8 mouse cellular contexts compared by ENCODE assay signal in genomic region chr5:142549961-142550705, GRCm38 (mm10). TPM values are rescaled to one million over a fixed set of nuclear protein-coding genes. Genes with fewer than 3 reads are reported as not detected.
DNase-seq lines count a peak whose midpoint lies in the region; ATAC-seq and TF ChIP-seq lines count a peak whose summit lies in the region.

No protein-coding gene starts in this region.

- DNase-seq in adrenal gland, adult (ENCODE audit: inconsistent age in 2 of 2, low spot score in 1 of 2), result peak; percentile 47 to 72
- DNase-seq in adrenal gland, postnatal 4 days (ENCODE audit: low spot score in 2 of 2), result no peak
- peak; percentile 78 for DNase-seq in embryo, embryonic 11 days
- DNase-seq in gastrocnemius, postnatal 36 days, result peak; percentile 22 to 37
- DNase-seq in limb, embryonic 10.5 days (ENCODE audit: low spot score), result peak; percentile 66
- peak; percentile 74 for DNase-seq in midbrain, embryonic 14.5 days
- peak; percentile 23 for DNase-seq in stomach, postnatal 0 days (ENCODE audit: low spot score)

- H3K4me3 ChIP-seq in intestine, embryonic 15.5 days (replicated peaks), result peak overlapping the region; percentile 64
- H3K4me3 ChIP-seq in limb, embryonic 10.5 days, result peak overlapping the region; percentile 67
- peak overlapping the region; percentile 63 for H3K4me3 ChIP-seq in midbrain, embryonic 14.5 days (replicated peaks; ENCODE audit: low read depth, low read length)
- peak overlapping the region; percentile 57 for H3K4me3 ChIP-seq in stomach, postnatal 0 days (ENCODE audit: low read depth, low read length)

- intact Hi-C loops in gastrocnemius, postnatal 36 days (cut with DNase I), result loop anchor here (2.0 kb wide), 2 partner anchors 47 to 71 kb away; no protein-coding TSS in a partner anchor

- H3K9ac ChIP-seq in intestine, embryonic 15.5 days, result peak overlapping the region; percentile 54
- peak overlapping the region; percentile 66 for H3K9ac ChIP-seq in midbrain, embryonic 14.5 days (replicated peaks; ENCODE audit: low read length)
- H3K9ac ChIP-seq in stomach, postnatal 0 days (ENCODE audit: low read length), result peak overlapping the region; percentile 45

- 0 out of 2 replicates have a peak overlapping the region, but pooled peaks have one; percentile 30 for H3K27ac ChIP-seq in intestine, embryonic 15.5 days
- H3K27ac ChIP-seq in limb, embryonic 10.5 days, result peak overlapping the region; percentile 78
- H3K27ac ChIP-seq in midbrain, embryonic 14.5 days (replicated peaks; ENCODE audit: low read depth, low read length), result peak overlapping the region; percentile 64
- H3K27ac ChIP-seq in stomach, postnatal 0 days (replicated peaks), result 0 out of 2 replicates have a peak overlapping the region, but pooled peaks have one; percentile 40

- WGBS in intestine, embryonic 15.5 days, result 3% methylated on average over 31 of the region's 31 CpGs
- under 1% methylated on average over 31 of the region's 31 CpGs for WGBS in limb, embryonic 10.5 days
- WGBS in midbrain, embryonic 14.5 days, result under 1% methylated on average over 31 of the region's 31 CpGs
- WGBS in stomach, postnatal 0 days, result 3% methylated on average over 31 of the region's 31 CpGs

- H3K36me3 ChIP-seq in intestine, embryonic 15.5 days, result no peaks in the 10 kb centered on the region
- H3K36me3 ChIP-seq in limb, embryonic 10.5 days, result no peaks in the 10 kb centered on the region
- no peaks in the 10 kb centered on the region for H3K36me3 ChIP-seq in midbrain, embryonic 14.5 days (ENCODE audit: control insufficient read depth, insufficient read depth, low read length)
- no peaks in the 10 kb centered on the region for H3K36me3 ChIP-seq in stomach, postnatal 0 days (ENCODE audit: control insufficient read depth, insufficient read depth, low read length)

- peak; percentile 54 for ATAC-seq in intestine, embryonic 15.5 days
- peak; percentile 49 for ATAC-seq in midbrain, embryonic 14.5 days (ENCODE audit: low FRiP score, low TSS enrichment)
- 0 out of 2 replicates have a peak, but pooled peaks have one; percentile 1 for ATAC-seq in stomach, postnatal 0 days (ENCODE audit: low FRiP score, low TSS enrichment)

- no peak for TF ChIP-seq EP300 in stomach, postnatal 0 days (optimal IDR thresholded peaks at IDR 0.05)

- H3K9me3 ChIP-seq in intestine, embryonic 15.5 days, result no peaks in the 10 kb centered on the region
- H3K9me3 ChIP-seq in limb, embryonic 10.5 days (replicated peaks), result no peaks in the 10 kb centered on the region
- no peaks in the 10 kb centered on the region for H3K9me3 ChIP-seq in midbrain, embryonic 14.5 days (ENCODE audit: control insufficient read depth, low read length)
- H3K9me3 ChIP-seq in stomach, postnatal 0 days (ENCODE audit: control insufficient read depth, low read length), result no peaks in the 10 kb centered on the region

- H3K4me2 ChIP-seq in intestine, embryonic 15.5 days (replicated peaks), result peak overlapping the region; percentile 100
- peak overlapping the region; percentile 87 for H3K4me2 ChIP-seq in midbrain, embryonic 14.5 days (ENCODE audit: low read length)
- H3K4me2 ChIP-seq in stomach, postnatal 0 days (replicated peaks; ENCODE audit: low read depth), result peak overlapping the region; percentile 97

- peaks cover 9% of the 10 kb centered on the region for H3K4me1 ChIP-seq in intestine, embryonic 15.5 days (replicated peaks)
- peaks cover 31% of the 10 kb centered on the region for H3K4me1 ChIP-seq in limb, embryonic 10.5 days
- H3K4me1 ChIP-seq in midbrain, embryonic 14.5 days (ENCODE audit: control insufficient read depth, insufficient read depth, low read length), result peaks cover 13% of the 10 kb centered on the region; the same call in 1 of the 2 replicates
- H3K4me1 ChIP-seq in stomach, postnatal 0 days (replicated peaks; ENCODE audit: control insufficient read depth, insufficient read depth), result no peaks in the 10 kb centered on the region; the same call in 1 of the 2 replicates

- 0 out of 2 replicates have a peak, but pooled peaks cover 5% of the 10 kb centered on the region for H3K27me3 ChIP-seq in intestine, embryonic 15.5 days (replicated peaks)
- H3K27me3 ChIP-seq in limb, embryonic 10.5 days (ENCODE audit: low read depth, poor library complexity, severe bottlenecking), result 0 out of 2 replicates have a peak, but pooled peaks cover 11% of the 10 kb centered on the region
- H3K27me3 ChIP-seq in midbrain, embryonic 14.5 days (ENCODE audit: control insufficient read depth, insufficient read depth, low read length), result no peaks in the 10 kb centered on the region
- no peaks in the 10 kb centered on the region for H3K27me3 ChIP-seq in stomach, postnatal 0 days (ENCODE audit: control insufficient read depth, insufficient read depth, low read length)

- TF ChIP-seq CTCF in stomach, postnatal 0 days (IDR thresholded peaks at IDR 0.05; ENCODE audit: low read depth), result no peak

RNA-seq across cellular contexts. Expression of gene Radil, which starts 0.8 kb away (rescaled TPM):
- 1 to 10 TPM; 2.6 to 4.4 TPM for total RNA-seq in adrenal gland, postnatal 4 days (2021)
- 1 to 10 TPM; 1.3 to 2.8 TPM for total RNA-seq in gastrocnemius, postnatal 36 days (2021)
- 1.8 and 2.5 TPM in 2 replicates for polyA plus RNA-seq in intestine, embryonic 15.5 days (2015; fragmentation: Nextera tagmentation; extraction: Ambion mirVana)
- 1.8 and 2.6 TPM in 2 replicates for polyA plus RNA-seq in limb, embryonic 10.5 days (2016; fragmentation: Nextera tagmentation; extraction: Ambion mirVana)
- 13.6 and 16.9 TPM in 2 replicates for polyA plus RNA-seq in midbrain, embryonic 14.5 days (2014; fragmentation: Nextera tagmentation; extraction: Ambion mirVana)
- 0.36 and 0.44 TPM in 2 replicates for polyA plus RNA-seq in stomach, postnatal 0 days (2015; fragmentation: Nextera tagmentation; extraction: Ambion mirVana)

RNA-seq across cellular contexts. Expression of gene Papolb, which starts 20.3 kb away (rescaled TPM):
- total RNA-seq in adrenal gland, postnatal 4 days (2021), result under 1 TPM; 0.11 to 0.25 TPM
- under 1 TPM in 1 of 2 experiments, not detected in 1; 0.10 TPM for total RNA-seq in gastrocnemius, postnatal 36 days (2021)
- 0.05 and 0.08 TPM in 2 replicates for polyA plus RNA-seq in intestine, embryonic 15.5 days (2015; fragmentation: Nextera tagmentation; extraction: Ambion mirVana)
- polyA plus RNA-seq in limb, embryonic 10.5 days (2016; fragmentation: Nextera tagmentation; extraction: Ambion mirVana), result 0.06 and 0.16 TPM in 2 replicates
- 0.32 and 0.34 TPM in 2 replicates for polyA plus RNA-seq in midbrain, embryonic 14.5 days (2014; fragmentation: Nextera tagmentation; extraction: Ambion mirVana)
- not detected in 2 replicates for polyA plus RNA-seq in stomach, postnatal 0 days (2015; fragmentation: Nextera tagmentation; extraction: Ambion mirVana)

RNA-seq across cellular contexts. Expression of gene Mmd2, which starts 58.5 kb away (rescaled TPM):
- total RNA-seq in adrenal gland, postnatal 4 days (2021), result 10 to 100 TPM; 23.9 to 26.4 TPM
- total RNA-seq in gastrocnemius, postnatal 36 days (2021), result not detected
- 1.7 and 2.0 TPM in 2 replicates for polyA plus RNA-seq in intestine, embryonic 15.5 days (2015; fragmentation: Nextera tagmentation; extraction: Ambion mirVana)
- polyA plus RNA-seq in limb, embryonic 10.5 days (2016; fragmentation: Nextera tagmentation; extraction: Ambion mirVana), result 0.09 and 0.28 TPM in 2 replicates
- 33.5 and 35.3 TPM in 2 replicates for polyA plus RNA-seq in midbrain, embryonic 14.5 days (2014; fragmentation: Nextera tagmentation; extraction: Ambion mirVana)
- 1.2 and 1.3 TPM in 2 replicates for polyA plus RNA-seq in stomach, postnatal 0 days (2015; fragmentation: Nextera tagmentation; extraction: Ambion mirVana)

Comparison
In these comparisons a context has a peak if more than half of its experiments do, and no peak if none do; other contexts are left out.
1. DNase-seq: peak in adrenal gland, adult (2 of 2), embryo, embryonic 11 days (single experiment), gastrocnemius, postnatal 36 days (2 of 2), limb, embryonic 10.5 days (single experiment), midbrain, embryonic 14.5 days (single experiment) and stomach, postnatal 0 days (single experiment); none in adrenal gland, postnatal 4 days (0 of 2).
2. ATAC-seq: peak in every context shown above with its lines; median percentile 54 in intestine, embryonic 15.5 days; 49 in midbrain, embryonic 14.5 days; 1 in stomach, postnatal 0 days.
3. RNA of gene Mmd2, which starts 58.5 kb away (polyA plus RNA-seq): 33.5 to 35.3 TPM in midbrain, embryonic 14.5 days; 1.7 to 2.0 TPM in intestine, embryonic 15.5 days, 1.2 to 1.3 TPM in stomach, postnatal 0 days and 0.09 to 0.28 TPM in limb, embryonic 10.5 days; every median in the first group is over 10 times any median in the second.
4. Peak in every context shown above with its lines, with median percentiles within 50 percentile points of each other: H3K27ac ChIP-seq, H3K4me2 ChIP-seq, H3K4me3 ChIP-seq and H3K9ac ChIP-seq.